Mouse (Mus musculus) spleen, adult 18-20 months (tissue): ENCODE results near the gene Fli1.

Experiments
- DNase-seq, 2 experiments: peaks; one replicate each; pipeline ENCODE4 v3.0.0; 2022; ENCODE audit warnings: mixed read lengths in 2 of 2

Fli1 gene

DNA sequence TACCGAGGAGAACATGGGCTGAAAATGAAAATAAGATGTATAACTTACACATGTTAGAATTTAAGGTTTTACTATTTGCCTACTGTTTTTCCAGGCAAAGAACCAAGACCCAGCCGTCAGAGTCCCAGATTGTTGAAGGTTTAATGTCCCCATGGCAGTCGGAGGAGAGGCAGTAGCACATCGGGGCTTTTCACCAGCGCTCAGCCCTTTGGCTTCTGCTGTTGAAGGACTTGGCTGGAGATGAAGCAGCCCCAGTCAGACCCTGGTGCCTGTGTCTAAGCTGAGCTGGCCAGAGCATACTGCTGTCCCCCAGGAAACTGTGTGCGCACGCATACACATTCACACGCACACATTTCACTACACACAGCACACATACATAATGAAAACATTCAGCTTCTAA, 75.2 kb downstream of the Fli1 start:
- DNase-seq, result no peak

DNA sequence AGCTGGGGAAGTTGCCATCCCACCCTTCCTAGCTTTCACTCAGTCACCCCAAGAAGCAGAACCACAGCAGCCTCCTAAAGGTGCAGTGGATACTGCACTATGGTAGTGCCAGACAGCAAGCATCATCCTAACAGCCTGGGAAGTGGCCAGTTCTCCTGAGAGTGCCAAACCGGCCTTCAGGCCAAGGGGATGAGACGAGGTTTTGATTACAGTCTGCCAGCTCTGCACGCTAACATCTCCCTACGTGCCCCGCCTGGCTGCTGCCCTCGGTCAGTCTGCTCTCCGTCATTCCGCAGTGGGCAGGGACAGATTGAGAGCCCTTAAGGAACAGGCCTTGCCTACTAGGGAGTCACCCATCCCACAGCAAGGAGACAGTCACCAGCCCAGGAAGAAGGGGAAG, 75.8 kb downstream of the Fli1 start:
- no peak for DNase-seq

DNA sequence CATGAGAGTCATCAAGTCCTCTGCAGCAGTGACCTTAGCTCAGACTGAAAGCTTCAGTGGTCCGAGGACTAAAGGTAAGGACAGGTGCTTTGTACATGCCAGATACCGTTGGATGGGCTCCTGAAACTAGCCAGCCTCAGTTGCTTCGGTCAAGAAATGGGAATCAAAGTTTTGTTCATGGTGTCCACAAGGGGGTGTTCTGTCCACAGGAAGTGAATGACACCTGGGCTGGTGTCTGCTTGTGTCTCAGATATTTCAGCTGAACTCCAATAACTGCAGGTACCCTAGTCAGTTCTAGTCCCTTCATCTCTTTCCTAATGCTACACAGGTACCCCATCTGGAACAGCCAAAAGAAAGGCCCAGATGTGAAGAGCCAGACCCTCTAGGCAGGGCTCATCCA, 86.0 kb downstream of the Fli1 start:
- DNase-seq, result no peak

DNA sequence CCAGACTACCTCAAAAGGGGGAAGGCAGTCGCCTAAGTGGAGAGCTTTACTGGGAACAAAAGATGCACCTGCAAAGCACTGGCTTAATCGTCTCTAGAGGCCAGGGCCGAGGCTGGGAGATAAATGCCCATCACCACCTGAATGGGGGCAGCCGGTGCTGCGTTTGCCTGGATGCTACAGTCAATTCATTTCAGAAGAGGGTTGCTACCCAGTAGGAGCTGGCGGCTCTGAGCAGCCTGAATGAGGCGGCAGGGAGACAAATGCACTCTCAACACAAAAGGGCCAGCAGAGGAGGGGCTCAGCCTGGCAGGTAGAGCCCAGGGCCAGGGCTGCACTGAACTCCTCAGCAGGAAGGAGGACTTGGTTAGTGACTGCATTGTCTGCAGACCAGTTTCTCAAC, 92.5 kb downstream of the Fli1 start:
- DNase-seq, result no peak

DNA sequence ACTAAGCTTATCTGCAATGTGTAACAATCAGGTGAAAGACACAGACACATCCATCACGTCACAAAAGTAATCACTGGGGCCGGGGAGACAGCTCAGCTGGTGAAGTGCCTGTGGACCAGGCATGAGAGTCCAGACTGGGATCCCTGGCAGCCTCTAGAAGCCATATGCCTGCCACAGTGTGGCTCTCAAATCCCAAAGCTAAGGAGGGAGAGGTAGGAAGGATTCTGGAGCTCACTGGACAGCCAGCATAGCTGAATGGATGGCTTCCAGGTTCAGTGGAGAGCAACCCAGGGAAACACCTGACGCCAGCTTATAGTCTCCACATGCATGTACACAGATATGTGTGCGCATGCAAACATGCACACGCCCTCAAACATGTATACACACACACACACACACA, 93.9 kb downstream of the Fli1 start:
- DNase-seq, result no peak

DNA sequence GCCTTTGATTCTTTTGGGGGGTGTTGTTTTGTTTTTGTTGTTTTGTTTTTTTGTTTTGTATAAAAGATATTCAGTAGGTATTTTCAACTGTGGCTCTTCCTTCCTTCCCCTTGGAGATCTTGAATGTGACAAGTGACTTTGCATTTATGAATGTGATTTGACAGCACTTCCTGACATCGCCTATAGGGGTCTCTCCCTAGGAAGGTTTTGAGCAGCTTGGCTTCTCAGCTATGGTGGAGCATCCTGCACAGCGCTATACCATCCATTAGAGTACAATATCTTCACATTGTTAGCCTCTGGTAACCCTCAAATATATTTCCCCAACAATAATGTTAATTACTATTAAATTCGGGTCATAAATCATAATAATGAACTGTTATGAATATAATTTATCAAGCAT, 96.9 kb downstream of the Fli1 start:
- peak in 1 of 2 experiments; percentile 51 for DNase-seq

DNA sequence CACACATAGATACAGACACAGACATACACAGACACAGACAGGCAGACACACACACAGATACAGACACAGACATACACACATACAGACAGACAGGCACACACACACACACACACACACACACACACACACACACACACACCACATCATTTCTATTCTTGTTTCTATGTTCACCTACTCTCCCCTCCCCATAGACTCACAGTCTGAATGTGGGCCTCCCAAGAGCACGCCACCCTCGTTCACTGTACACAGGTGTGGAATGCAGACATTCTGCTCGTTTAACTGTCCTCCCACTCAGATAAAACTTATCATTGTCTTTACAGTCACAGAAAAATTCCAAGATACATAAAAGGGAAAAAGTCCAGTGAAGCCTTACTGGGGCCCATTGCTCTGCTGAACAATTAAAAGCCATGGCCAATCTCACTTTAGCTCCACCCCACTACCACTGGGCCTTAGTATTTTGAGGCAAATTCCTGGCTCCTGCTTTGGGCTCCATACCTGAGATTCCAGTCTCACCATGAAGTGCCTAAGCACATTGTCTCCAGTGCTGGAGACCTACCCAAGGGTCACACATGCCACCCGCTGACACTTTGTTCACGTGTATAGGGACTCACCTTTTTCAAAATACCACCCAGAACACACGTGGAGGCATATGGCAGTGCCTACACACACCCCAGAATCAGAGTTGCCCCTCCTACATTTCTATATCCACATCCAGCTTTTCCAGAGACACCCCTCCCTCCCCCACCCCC, 98.0 kb downstream of the Fli1 start:
- DNase-seq, result no peak

DNA sequence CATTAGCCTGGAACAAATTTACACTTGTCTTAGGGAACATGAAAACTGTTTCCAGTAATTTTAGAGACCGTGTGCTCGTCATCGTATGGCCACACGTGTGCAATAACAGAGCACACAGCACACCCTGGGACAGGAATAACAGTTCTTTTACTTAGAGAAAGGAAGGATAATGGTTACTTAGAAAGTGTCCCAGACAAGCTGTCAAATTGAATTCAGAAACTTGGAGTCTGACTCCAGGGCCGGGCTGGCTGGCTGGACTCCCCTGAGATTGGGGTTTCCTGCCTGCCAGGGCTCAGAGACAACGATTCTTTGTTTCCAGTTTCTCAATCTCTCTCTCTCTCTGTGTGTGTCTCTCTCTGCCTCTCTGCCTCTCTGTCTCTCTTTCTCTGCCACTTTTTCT, 98.8 kb downstream of the Fli1 start:
- DNase-seq, result no peak

DNA sequence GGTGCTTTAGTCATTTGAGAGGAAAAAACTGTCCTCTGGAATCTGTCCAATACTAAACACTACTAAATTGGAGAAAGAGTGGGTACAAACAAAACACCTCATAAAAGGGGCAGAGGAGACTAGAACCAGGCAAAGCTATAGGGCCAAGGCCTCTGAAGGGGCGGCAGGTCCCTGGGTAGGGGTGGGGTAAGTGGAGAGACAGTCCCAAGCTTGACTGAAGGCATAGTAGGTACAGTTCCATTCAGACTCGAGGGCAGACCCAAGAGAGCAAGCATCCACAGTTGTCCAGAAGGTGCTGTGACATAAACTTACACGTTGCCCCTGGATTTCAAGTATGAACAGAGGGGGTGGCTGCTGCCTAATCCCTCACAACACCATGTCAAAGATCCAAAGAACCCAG, 99.5 kb downstream of the Fli1 start:
- DNase-seq, result no peak

DNA sequence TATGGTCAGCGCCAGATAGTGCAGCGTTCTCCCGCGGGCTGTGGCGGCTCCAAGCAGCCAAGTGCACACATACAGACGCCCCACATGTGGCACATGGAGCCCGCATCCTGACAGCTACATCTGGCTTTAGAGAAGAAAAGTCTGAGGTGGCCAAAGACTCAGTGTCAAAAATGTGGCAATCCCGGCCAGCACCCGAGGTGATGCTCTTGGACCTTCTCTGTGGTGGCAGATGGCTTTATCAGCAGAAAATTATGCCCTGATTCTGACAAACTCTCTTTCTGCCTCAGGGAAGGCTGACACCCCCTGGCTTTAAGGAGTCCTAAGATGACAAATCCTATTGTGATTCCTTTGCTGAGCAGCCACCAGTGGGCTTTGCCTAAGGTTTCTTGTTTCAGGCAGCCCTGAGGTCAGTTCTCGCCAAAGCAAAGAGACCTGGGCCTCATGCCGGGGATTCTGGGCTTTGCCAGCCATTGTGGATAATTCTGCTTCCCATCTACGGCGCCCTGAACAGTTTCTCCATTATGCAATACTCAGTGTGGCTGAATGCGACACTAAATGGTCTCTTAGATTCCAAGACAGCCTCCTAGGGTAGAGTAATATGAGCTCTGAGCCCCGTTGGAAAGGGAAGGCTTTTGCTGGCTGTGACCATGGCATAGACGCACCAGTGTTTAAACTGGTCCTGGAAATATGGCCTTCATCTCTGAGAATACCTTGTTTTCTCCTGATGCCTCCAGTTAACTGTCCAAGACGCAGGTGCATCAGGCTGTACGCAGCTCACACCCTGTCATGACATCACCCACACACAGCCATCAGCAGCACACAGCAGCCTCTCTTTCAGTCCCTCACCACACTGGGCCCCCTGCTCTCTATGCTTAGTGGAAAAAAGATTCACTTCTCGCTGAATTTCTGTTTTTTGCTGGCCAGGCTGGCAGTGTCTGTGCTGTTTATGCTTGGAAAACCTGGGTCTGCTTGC, 108.1 kb downstream of the Fli1 start:
- DNase-seq, result no peak

DNA sequence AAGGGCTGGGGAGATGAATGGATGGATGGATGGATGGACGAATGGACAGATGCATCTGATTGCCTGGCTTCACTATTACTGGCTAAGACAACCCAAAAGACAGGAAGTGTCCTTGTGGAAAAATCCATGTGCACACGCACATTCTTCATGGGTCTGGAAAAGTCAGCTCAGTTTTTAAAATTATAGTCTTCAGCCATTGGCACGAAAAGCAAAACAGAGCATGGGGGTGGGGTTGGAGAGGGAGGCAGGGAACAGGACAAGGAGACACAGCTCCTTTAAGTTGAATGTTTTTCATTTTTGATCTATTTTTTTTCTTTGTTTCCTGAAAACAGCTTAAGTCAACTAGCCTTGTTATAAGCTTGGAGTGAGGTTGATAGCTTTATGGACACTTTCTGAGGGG, 111.6 kb downstream of the Fli1 start:
- DNase-seq, result no peak

DNA sequence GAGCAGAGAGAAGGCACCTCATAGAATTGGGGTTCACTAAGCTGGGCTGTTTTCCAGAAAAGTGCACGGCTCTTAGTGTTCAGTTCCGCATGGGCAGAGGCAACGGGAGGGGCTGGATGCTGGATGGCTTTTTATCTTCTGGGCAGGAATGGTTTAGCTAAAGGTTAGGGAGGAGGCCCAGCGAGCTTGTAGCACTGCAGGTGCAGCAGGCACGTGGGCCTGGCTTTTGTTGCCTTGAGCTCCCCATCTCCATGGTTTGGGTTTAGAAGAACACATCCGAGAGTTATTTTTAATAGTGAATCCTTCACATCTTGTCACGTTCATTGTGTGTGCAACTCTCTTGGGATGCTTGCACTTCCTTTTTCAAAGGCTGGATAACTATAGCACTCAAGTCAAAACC, 117.3 kb downstream of the Fli1 start:
- DNase-seq, result no peak

DNA sequence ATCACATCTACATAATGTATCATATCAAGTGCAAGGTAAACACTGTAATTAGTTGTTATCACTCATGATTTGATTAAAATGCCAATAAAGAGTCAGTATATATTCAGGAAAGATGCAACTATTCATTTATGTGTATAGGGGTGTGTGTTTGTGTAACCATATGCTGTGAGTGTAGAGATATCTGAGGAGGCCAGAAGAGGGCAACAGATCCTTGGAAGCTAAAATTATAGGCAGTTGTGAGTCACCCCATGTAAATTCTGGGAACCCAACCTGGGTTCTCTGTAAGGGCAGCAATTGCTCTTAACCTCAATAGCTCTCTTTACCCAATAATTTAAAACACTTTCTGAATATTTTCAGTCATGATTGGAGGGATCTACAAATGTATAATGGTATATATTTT, 122.0 kb downstream of the Fli1 start:
- no peak for DNase-seq

DNA sequence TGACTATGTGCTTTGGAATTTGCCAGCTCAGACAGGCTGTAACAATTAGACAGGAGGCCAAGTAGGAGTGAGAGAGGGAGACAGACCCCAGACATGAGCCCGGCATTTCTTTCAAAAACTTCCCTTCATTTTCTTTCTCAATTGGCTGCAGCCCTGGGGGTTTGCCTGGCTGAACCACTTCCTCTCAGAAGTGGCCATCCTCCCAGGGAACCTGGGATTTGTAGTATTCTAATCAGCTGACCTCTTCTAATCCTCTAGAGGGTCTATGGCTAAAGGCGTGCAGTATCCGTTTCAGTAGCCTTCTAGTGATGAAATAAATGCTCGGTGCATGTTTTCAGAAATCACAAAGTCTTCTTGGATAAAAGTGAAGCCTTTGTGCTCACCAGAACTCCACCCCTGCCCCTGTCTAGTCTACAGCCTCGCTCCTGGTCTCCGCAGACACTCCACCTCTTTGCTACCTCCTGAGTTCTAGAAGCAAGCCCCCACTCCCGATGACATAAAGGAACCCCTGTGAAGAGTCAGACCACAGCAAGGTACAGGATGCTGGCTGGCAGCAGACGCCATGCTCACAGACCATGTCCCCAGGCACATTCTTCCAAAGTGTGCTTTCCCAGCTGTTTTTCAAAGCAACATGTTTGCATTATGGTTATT, 125.1 kb downstream of the Fli1 start:
- DNase-seq, result no peak

DNA sequence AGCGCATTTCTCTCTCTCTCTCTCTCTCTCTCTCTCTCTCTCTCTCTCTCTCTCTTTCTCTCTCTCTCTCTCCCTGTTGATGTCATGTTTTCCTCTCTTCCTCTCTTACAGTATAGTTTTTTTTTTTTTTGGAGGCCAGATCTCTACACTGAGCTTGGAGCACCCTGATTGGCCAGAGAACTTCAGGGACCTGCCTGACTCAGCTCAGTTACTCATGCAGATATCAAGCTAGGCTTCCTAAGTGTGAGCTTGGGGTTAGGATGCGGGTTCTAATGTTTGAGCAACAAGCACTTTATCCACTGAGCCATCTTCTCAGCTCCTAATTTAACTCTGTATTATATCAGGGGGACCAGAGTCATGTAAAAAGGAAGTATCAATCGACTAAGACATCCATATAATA, 126.7 kb downstream of the Fli1 start:
- DNase-seq, result no peak

DNA sequence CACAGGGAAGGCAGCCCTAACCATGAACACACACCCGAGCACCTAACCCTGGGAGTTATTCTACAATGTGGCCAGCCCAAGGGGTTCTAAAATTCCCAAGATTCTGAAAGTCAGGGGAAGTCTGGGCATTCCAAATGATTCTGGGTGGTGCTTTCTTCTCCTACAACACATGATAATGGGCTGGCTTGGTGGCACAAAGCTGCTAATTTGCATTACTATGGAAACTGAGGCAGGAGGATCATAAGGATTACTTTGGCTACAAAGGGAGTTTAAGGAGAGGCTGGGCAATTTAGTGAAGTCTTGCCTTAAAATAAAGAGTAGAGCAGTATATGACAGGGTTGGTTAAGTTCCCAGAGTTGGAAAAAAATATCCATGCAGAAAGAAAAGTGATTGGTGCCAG, 127.7 kb downstream of the Fli1 start:
- DNase-seq, result no peak

DNA sequence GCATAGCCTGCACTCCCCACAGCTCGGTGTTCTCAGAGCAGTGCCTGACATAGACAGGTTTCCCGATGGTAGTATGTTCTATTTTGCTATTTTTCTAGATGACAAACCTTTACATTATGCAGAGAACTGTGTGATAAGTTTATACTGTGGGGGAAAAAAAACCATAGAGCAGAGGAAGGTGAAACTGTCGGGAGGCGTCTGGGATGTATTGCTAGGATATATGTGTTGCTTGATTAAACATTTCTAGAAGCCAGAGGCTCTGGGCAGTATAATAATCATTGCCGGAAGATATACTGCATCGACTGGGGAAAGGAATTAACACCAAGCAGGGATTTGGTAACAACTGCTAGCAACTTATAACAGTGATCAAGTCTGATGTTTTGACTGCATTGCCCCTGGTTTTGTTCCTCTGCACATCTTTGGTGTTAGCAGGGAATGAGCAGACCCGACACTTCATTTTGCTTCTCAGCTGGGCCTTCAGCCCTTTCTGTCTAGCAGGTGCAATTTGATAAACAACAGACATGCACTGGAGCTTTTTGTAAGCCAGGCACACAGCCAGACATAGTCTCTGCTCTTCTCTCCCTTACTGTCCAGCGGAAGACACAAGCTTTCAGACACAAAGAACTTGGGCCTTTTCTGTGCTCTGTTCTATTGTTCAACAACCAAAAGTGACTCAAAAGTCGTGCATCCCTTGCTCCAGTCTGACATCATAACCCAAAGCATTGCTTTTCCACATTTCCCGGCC, 129.7 kb downstream of the Fli1 start:
- DNase-seq, result no peak

DNA sequence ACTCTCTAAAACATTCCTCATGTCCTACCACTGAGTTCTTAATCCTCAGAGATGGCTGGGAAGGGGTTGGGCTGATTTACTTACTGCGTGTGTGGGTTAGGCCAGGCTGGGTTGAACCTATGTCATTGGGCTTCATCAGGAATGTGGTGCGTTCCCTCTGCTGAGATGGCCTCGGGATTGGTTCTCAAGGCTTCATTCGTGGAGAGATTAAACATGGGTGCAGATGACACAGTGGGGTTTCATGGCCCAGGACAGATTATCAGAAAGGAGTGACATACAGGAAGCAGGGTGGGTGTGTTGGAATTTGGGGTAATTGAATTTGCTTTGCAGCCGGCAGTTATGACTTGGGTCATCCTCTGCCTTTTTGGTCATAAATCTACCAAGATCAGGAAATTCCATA, 131.2 kb downstream of the Fli1 start:
- no peak for DNase-seq

DNA sequence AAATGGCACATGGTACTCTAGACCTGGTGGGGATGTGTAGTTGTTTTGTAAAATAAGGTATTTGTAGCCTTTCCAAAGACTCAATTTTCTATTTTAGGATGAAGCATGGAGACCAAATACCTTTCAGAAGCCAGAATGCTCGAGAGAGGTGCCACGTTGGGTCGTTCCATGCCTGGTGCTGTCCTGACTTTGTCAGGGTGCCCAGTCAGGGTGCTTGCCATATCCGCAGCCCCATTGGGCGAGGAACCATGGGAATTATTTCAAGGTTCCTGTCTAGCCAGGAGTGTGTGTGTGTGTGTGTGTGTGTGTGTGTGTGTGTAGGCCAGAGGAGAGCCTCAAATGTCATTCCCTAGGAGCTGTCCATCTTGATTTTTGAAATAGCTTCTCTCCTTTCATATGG, 132.0 kb downstream of the Fli1 start:
- DNase-seq, result no peak

DNA sequence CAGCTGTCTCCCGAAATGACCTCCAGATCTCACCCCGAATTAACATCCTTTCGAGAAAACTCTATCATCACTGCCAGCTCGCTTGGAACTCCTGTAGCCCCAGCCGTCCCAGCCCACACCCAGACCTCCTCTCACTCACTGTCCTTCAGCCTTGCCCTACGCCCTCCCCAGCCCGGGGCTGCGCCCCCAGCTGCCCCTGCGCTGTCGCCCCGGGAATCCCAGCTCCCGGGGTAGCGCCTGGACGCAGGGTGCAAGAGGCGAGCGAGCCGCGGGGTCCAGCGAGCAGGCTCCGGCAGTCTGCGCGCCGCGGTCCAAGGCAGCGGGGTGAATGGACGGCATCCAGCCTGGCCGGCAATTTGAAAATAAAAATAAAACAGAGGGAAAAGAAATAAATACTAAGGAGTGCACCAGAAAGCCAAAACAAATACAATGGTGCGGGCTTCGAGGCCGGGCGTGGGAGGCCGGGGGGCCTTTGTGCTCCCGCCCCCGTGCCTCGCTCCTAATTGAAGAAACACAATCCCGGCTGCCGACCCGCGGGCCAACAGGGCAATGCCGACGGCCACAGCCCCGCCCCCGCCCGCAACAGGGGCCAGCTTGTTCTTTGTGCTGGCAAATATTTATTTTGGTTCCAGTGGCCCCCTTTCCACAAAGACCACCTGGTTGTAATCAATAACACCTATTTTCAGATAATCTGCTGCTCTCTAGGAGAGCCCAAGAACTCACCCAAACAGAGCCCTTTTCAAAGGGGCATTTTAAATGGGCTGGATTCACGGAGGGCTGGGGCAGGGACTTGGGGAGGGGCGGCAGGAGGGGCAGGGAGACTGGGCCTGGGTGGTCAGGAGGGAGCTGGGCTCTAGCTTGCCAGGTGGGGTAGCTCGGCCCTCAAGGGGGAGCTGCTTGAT, 133.3 kb downstream of the Fli1 start:
- DNase-seq, result no peak

DNA sequence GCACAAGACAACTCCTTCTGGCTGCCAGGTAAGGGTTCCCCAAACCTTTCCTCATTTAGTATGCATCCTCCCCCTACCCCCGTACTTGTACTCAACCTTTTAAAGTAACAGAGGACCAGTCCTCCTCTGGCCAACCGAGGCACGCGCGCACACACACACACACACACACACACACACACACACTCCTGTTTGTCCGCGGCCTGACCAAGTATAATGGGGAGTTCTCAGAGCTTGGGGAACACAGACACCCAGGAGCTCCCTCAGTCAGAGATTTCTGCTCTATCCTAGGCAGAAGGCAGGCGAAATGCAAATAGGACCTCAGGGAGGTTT, 134.0 kb downstream of the Fli1 start:
- DNase-seq, result no peak
